Mouse (Mus musculus) bone marrow, adult 2 months (tissue): ENCODE data around the gene Wnk2. TPM values are rescaled to one million over a fixed set of nuclear protein-coding genes. Genes with fewer than 3 reads are reported as not detected.
A peak's percentile ranks its signal among the peaks of the same experiment; 100 is the strongest.
"Not testable (repeated sequence)": the region's sequence is repeated elsewhere in the genome, so short reads cannot be mapped to it uniquely, and the experiment has no call there.

ENCODE experiments used
- H3K27ac ChIP-seq: fragments of 200-500 bp; 2 replicates; pipeline ENCODE4 v1.5.1; 2012; ENCODE audit warnings: low read depth, mild to moderate bottlenecking, control low read depth, inconsistent platforms, low read length; ENCODE audit not compliant: control insufficient read depth, poor library complexity, insufficient read depth
- H3K4me1 ChIP-seq: fragments of 200-500 bp; 2 replicates; pipeline ENCODE4 v1.6.1; 2011; ENCODE audit warnings: low read length; ENCODE audit not compliant: control insufficient read depth, insufficient read depth
- H3K4me3 ChIP-seq: fragments of 200-500 bp; replicated peaks from 2 replicates; pipeline ENCODE3; 2011; ENCODE audit warnings: mild to moderate bottlenecking, low read depth, low read length, control low read depth; ENCODE audit not compliant: control insufficient read depth
- CTCF ChIP-seq: fragments of 200-500 bp; IDR thresholded peaks from 2 replicates; pipeline ENCODE4 v1.5.1; 2011; ENCODE audit warnings: low read length, control low read depth; ENCODE audit not compliant: control insufficient read depth, insufficient read depth
- POLR2A ChIP-seq: fragments of 200-500 bp; IDR thresholded peaks from 2 replicates; pipeline ENCODE4 v1.6.1; 2011; ENCODE audit warnings: low read depth, mild to moderate bottlenecking, control low read depth, low read length, borderline replicate concordance; ENCODE audit not compliant: control insufficient read depth
- WGBS: fragments of 180-500 bp; shearing (Covaris S2); methylation state at CpG from one replicate; pipeline ENCODE4 v1.1.7; 2018; 5-methylcytosine and 5-hydroxymethylcytosine counted together
- polyA plus RNA-seq: library from polyadenylated mRNA; stranded (reverse); fragments of >200 nt; gene quantifications from 2 replicates; pipeline ENCODE4 v1.2.4, GENCODE M21; 2011; ENCODE audit warnings: low replicate concordance; ENCODE audit not compliant: missing spikeins, insufficient read depth, insufficient read length

Gene Wnk2
- polyA plus RNA-seq, 1 experiment, result not detected

DNA sequence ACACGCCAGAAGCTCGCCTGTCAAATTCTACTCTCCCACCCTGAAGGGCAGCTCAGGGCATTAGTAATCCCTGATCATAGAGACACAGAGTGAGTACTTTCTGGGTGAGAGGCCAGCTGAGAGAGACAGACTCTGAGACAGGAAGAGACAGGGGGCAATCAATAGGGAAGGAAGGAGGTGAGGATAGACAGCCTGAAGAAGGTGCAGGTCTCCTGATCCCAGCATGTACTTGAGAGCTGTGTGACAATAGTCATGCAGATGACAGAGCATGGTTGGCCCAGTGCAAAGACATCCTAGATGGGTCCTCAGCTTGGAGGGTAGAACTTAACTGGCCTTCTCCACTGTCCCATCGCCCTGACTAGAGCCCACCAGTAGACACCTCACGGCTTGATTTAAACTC, 91.5 kb downstream of the Wnk2 start:
- 85% methylated on average over 4 of the region's 4 CpGs for WGBS
- TF ChIP-seq POLR2A (no peak), CTCF (no peak)
- H3K27ac ChIP-seq, result no peak overlapping the region

DNA sequence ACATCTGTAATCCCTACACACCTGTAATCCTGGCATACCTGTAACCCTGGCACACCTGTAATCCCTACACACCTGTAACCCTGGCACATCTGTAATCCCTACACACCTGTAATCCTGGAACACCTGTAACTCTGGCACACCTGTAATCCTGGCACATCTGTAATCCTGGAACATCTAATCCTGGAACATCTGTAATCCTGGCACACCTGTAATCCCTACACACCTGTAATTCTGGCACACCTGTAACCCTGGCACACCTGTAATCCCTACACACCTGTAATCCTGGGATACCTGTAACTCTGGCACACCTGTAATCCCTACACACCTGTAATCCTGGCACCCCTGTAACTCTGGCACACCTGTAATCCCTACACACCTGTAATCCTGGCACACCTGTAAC, 93.1 kb downstream of the Wnk2 start:
- H3K4me1 ChIP-seq, H3K27ac ChIP-seq, H3K4me3 ChIP-seq: not testable (repeated sequence)

More for the DNA sequence above, 91.5 kb downstream of the Wnk2 start:
- H3K4me3 ChIP-seq, result no peak overlapping the region
- no peaks in the 10 kb centered on the region for H3K4me1 ChIP-seq

DNA sequence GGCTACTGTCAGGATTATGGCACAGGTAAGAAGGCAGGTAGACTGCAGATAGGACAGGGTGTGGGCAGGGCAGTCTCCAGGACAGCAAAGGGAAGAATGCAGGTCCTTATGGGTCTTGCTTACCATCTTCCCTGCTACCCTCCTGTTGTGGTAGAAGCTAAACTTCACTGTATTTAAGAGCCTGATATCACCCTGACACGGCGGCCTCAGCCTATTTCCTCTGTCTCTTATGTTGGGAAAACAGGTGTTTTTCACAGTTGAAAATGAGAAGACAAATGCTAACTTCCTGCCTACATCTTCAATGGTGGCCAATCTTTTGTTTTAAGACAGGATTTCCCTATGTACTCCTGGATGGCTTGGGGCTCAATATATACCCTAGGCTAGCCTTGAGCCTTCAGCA, 94.5 kb downstream of the Wnk2 start:
- Histone ChIP-seq H3K4me1 (no peaks in the 10 kb centered on the region), H3K27ac (no peak overlapping the region), H3K4me3 (no peak overlapping the region)
- TF ChIP-seq CTCF (no peak), POLR2A (no peak)
- WGBS, result 48% methylated on average over 2 of the region's 2 CpGs

DNA sequence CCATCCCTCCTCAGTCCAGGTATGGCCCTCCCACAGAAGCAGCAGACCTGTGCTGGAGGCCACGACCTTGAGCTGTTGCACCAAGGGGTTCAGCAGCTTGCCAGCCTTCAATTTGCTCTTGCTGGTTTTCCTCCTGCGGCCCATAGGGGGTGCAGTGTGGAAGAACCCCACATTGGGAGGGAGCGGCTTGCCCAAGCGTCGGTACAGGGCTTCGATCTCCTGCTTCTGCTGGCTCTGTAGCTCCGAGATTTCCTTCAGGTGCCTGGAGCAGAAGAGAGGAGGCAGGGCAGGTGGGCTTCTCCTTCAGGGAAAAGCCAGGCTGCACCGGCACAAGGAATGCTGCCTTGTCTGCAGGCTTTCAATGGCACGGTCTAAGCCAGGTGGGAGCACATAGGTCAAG, 95.3 kb downstream of the Wnk2 start:
- H3K4me3 ChIP-seq, result no peak overlapping the region
- TF ChIP-seq POLR2A (no peak), CTCF (peak; percentile 53)
- no peak overlapping the region for H3K27ac ChIP-seq
- no peaks in the 10 kb centered on the region for H3K4me1 ChIP-seq
- 31% methylated on average over 9 of the region's 9 CpGs for WGBS

DNA sequence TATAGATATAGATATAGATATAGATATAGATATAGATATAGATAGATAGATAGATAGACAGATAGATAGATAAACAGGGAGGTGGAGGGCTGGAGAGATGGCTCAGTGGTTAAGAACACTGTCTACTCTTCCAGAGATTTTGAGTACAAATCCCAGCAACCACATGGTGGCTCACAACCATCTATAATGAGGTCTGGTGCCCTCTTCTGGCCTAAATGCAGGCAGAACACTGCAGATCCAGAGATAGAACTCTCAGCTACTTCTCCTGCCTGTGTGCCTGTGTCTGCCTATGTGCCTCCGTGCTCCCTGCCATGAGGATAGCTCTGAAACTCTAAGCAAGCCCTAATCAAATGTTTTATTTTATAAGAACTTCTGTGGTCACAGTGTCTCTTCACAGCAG, 100.4 kb downstream of the Wnk2 start:
- Histone ChIP-seq H3K4me3 (no peak overlapping the region), H3K4me1 (no peaks in the 10 kb centered on the region), H3K27ac (no peak overlapping the region)
- 75% methylated on average over 1 of the region's 1 CpGs for WGBS
- TF ChIP-seq POLR2A (no peak), CTCF (no peak)

DNA sequence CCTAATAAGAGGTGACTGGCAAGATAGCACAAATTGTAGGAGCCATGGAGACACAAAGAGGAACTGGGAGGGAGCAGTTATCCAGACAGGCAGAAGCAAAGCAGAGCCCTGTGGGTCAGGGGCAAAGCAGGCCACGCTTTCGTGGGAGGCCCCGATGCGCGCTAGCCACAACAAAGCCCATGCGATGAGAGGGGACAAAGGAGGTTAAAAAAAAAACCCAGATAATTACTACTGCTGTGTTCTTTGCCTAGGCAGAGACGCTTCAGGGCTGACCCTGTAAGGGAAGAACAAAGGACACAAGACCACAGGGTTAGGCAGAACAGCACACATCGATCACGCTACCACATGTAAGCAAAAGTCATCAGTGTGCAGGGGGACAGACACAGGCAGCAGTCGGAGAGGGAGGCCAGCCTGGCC, 103.7 kb downstream of the Wnk2 start:
- 80% methylated on average over 10 of the region's 10 CpGs for whole genome bisulfite sequencing
- TF ChIP-seq POLR2A (no peak), CTCF (no peak)
- no peak overlapping the region for H3K4me3 ChIP-seq
- H3K4me1 ChIP-seq, result no peaks in the 10 kb centered on the region
- no peak overlapping the region for H3K27ac ChIP-seq

DNA sequence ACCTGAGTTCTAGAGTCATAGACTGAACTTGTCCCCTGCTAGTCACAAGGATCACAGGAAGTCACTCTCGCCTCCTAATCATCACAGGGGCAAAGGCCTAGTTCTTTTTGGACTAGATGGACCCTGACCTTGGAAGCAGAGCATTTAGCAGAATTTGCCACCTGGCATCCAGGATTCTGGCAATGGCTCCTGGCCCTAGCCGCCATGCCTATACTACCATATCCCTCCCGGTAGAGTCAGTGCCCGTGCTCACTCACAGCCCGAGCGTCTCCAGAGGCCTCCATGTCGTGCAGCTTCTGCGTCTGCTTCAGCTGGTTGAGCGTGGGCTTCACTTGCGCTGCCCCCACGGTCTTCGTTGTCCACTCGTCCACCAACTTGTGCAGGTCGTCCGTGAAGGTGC, 105.4 kb downstream of the Wnk2 start:
- TF ChIP-seq CTCF (no peak), POLR2A (no peak)

DNA sequence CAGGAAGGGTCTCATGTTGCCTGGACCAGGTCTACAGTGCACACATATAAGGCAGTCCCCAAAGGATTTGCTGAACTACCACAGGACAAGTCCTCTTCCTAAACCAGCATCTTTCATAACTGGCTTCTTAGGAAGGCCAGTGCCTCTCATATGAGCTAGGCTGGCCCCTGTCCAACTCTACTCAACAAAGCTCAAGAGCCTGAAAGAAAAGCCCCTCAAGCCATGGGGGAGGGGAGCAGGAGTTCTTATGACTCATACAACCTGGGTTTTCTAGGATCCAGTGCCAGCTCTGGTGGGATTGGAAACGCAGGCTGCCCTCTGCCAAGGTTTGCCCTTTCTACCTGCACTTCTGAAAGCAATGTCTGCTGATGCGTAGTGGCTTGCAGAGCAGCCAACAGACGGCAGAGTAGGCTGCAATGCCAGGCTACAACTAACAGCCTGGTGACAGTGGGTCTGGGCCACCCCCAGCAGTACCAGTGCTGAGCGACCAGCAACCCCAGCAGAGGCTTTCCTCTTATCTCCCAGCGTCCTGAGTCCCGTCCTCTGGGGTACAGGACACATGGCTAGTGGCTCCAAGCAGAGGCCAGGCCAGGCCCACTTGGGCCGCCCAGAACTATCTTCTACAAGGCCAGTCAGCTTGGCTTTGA, 110.8 kb downstream of the Wnk2 start:
- TF ChIP-seq POLR2A (no peak), CTCF (no peak)
- no peak overlapping the region for H3K4me3 ChIP-seq
- H3K27ac ChIP-seq, result no peak overlapping the region
- 75% methylated on average over 7 of the region's 7 CpGs for WGBS
- no peaks in the 10 kb centered on the region for H3K4me1 ChIP-seq

More for the DNA sequence above, 105.4 kb downstream of the Wnk2 start:
- Histone ChIP-seq H3K4me3 (no peak overlapping the region), H3K27ac (no peak overlapping the region; the same call in 1 of the 2 replicates), H3K4me1 (no peaks in the 10 kb centered on the region)
- WGBS, result 89% methylated on average over 15 of the region's 15 CpGs

DNA sequence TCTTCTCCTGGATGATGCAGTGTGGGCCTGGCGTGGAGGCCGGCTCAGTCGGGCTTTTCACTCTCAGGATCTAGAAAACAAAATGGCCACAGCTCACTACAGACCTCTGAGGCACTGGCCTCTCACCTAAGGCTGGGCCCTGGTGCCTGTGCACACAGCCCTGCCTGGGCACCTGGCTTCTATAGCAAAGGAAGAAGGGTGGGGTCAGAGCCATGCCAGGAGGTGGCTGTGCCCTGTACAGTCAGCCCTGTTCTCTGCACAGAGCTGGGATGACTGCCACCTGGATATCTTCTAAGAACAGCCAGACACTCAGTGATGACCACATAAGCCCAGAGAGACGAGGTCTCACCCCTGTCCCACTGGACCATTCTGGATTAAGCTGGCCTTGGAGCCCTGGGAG, 111.4 kb downstream of the Wnk2 start:
- H3K4me1 ChIP-seq, result no peaks in the 10 kb centered on the region
- no peak overlapping the region for H3K27ac ChIP-seq
- TF ChIP-seq CTCF (no peak), POLR2A (no peak)
- WGBS, result 77% methylated on average over 4 of the region's 4 CpGs
- no peak overlapping the region for H3K4me3 ChIP-seq
